Mouse (Mus musculus) 416B (cell line): ENCODE measurements around the gene Rftn1.

Source experiments
- DNase-seq: peaks from one replicate; pipeline ENCODE4 v3.0.0; 2011; ENCODE audit warnings: low read depth

Rftn1 gene

GRCm38 (mm10) chr17:50021400-50021799, 169.1 kb downstream of the Rftn1 start:
- no peak for DNase-seq

GRCm38 (mm10) chr17:50020211-50021001, 170.1 kb downstream of the Rftn1 start:
- peak; percentile 4 for DNase-seq

GRCm38 (mm10) chr17:50019819-50020210, 170.7 kb downstream of the Rftn1 start:
- DNase-seq = no peak

- no peak for DNase-seq
Observed at GRCm38 (mm10) chr17:50019090-50019489, 171.4 kb downstream of the Rftn1 start.

- DNase-seq = no peak
Observed at GRCm38 (mm10) chr17:50014708-50015107, 175.8 kb downstream of the Rftn1 start.

- no peak for DNase-seq
Observed at GRCm38 (mm10) chr17:50013848-50014247, 176.6 kb downstream of the Rftn1 start.

GRCm38 (mm10) chr17:50010096-50010495, 180.4 kb downstream of the Rftn1 start:
- DNase-seq = no peak

GRCm38 (mm10) chr17:50006721-50007351, 183.6 kb downstream of the Rftn1 start:
- no peak for DNase-seq

- no peak for DNase-seq
Observed at GRCm38 (mm10) chr17:50006338-50006720, 184.1 kb downstream of the Rftn1 start.

GRCm38 (mm10) chr17:50003156-50003555, 187.3 kb downstream of the Rftn1 start:
- DNase-seq = no peak

- no peak for DNase-seq
Observed at GRCm38 (mm10) chr17:50002171-50002570, 188.3 kb downstream of the Rftn1 start.

GRCm38 (mm10) chr17:50001754-50002153, 188.7 kb downstream of the Rftn1 start:
- DNase-seq = no peak

GRCm38 (mm10) chr17:50000580-50000979, 189.9 kb downstream of the Rftn1 start:
- no peak for DNase-seq

GRCm38 (mm10) chr17:49996626-49997152, 193.8 kb downstream of the Rftn1 start:
- no peak for DNase-seq

- no peak for DNase-seq
Observed at GRCm38 (mm10) chr17:49996097-49996496, 194.4 kb downstream of the Rftn1 start.

- peak; percentile 17 for DNase-seq
Observed at GRCm38 (mm10) chr17:49995226-49995625, 195.2 kb downstream of the Rftn1 start.

- DNase-seq = no peak
Observed at GRCm38 (mm10) chr17:49993631-49994030, 196.8 kb downstream of the Rftn1 start.

GRCm38 (mm10) chr17:49992625-49993603, 197.6 kb downstream of the Rftn1 start:
- DNase-seq = no peak

GRCm38 (mm10) chr17:49989583-49989982, 200.9 kb downstream of the Rftn1 start:
- no peak for DNase-seq

- no peak for DNase-seq
Observed at GRCm38 (mm10) chr17:49987095-49987494, 203.4 kb downstream of the Rftn1 start.

- no peak for DNase-seq
Observed at GRCm38 (mm10) chr17:49983478-49983877, 207.0 kb downstream of the Rftn1 start.
